Mouse (Mus musculus) frontal cortex, postnatal 14 days (tissue): ENCODE results near the gene Nprl2.

Source experiments
- DNase-seq, 2 experiments: peaks; one replicate each; pipeline ENCODE4 v3.0.0; 2022; ENCODE audit warnings: low spot score in 2 of 2

Gene Nprl2

DNA sequence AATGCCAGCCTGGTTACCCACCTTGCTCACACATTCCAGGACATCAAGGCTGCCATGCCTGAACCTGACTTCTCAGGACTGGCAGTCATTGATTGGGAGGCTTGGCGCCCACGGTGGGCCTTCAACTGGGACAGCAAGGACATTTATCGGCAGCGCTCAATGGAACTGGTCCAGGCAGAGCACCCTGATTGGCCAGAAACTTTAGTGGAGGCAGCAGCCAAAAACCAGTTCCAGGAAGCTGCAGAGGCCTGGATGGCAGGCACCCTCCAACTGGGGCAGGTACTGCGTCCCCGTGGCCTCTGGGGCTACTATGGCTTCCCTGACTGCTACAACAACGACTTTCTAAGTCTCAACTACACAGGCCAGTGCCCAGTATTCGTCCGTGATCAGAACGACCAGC lies 35.8 kb downstream of the Nprl2 start:
- no peak for DNase-seq

DNA sequence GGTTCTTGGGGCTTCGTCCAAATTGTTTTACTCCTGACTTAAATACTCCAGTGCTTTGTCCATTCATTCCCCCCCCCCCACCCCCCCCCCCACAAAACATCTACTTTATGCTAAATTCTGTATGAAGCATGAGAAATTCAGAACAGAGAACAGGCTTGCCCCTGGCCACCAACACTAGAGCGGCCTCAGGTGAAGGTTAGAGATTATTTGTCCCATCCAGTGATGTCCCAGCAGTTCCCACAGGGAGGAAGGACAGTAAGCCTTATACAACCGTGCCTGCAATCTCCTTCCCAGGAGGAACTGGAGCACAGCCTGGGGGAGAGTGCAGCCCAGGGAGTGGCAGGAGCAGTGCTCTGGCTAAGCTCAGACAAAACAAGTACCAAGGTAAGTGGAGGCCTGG lies 36.6 kb downstream of the Nprl2 start, which contains the start of gene Naa80:
Gene Naa80, plus strand, starts transcription at position 301 of the 400 bp plus-strand sequence.
- DNase-seq: no peak

DNA sequence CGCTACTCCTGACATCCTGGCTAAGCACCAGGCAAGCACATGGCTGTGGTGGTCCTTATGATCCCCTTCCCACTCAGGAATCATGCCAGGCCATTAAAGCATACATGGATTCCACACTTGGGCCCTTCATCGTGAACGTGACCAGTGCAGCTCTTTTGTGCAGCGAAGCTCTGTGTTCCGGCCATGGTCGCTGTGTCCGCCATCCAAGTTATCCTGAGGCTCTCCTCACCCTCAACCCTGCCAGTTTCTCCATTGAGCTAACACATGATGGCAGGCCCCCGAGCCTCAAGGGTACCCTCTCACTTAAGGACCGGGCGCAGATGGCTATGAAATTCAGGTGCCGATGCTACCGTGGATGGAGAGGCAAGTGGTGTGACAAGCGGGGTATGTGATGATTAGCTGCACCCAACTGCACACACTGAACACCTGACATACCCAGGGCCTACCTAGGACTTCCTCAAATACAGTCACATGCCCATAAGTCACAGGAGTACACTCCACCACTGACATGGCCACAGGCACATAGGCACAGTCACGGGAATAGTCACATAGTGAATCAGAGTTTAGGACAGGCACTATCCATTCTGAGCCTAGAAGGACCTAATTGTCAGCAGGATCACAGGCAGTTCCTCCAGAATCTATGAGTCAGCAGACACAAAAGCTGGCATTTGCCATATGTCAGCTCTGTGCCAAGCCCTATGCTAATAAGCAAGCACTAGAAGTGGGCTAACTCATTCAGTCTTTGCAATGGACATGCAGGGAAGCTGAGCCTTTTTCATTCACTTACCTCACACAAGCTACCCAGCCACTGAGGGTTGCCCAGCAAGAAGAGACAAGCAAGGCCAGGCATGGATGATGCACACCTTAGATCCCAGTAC lies 37.2 kb downstream of the Nprl2 start:
- DNase-seq: no peak

- DNase-seq: peak; percentile 82 to 83
These were observed 38.7 kb downstream of the Nprl2 start, which contains the start of gene Hyal3 for GRCm38 (mm10) chr9:107580501-107581317. Hyal3 (plus strand) TSS chr9:107580818.

DNA sequence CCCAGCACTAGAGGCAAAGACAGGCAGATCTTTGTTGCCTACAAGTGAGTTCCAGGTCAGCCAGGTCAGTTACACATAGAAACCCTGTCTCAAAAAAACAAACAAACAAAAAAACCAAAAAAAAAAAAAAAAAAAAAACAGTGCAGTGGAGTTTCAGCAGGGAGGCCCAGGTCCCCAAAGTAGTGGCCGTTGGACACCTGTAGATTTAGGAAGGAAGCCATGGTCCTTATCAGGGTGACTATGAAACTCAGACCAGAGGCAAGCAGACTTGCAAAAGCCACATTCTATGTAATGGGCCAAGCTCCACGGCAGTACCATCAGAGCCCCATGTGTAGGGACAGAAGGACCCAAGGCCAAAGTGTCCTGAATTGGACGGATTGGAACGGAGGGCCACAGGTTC lies 39.6 kb downstream of the Nprl2 start:
- no peak for DNase-seq

DNA sequence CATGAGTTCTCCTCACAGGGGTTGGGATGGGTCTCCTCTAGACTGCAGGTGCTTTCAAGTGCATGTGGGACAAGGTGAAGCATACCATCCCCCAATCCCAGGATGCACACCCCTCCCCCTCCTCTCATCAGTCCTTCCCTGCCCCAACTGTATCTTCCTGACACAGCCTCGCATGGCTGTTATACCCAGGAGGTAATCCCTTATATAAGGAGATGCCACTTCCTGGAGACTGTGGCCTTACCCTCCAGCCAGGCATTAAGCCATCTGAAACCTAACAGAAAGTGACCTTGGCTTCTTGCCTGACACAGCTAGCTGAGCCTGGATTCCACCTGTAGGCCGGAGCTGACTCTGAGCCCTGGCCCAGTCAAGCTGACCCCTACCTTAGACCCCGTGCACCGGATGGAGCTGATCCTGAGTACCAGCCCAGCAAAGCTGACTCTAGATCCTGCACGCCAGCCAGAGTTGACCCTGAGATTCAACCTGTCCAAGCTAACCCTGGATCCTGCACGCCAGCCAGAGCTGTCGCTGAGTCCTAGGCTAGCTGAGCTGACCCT lies 40.6 kb downstream of the Nprl2 start:
- DNase-seq: no peak

DNA sequence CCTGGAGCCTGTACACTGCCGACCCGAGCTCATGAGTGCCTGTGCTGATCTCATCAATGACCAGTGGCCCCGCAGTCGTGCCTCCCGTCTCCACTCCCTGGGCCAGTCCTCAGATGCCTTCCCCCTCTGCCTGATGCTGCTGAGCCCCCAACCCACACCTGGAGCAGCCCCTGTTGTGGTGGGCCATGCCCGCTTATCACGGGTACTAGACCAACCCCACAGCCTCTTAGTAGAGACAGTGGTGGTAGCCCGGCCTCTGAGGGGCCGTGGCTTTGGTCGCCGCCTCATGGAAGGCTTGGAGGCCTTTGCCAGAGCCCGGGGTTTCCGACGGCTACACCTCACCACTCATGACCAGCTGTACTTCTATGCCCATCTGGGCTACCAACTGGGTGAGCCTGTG lies 41.1 kb downstream of the Nprl2 start:
- DNase-seq: no peak

DNA sequence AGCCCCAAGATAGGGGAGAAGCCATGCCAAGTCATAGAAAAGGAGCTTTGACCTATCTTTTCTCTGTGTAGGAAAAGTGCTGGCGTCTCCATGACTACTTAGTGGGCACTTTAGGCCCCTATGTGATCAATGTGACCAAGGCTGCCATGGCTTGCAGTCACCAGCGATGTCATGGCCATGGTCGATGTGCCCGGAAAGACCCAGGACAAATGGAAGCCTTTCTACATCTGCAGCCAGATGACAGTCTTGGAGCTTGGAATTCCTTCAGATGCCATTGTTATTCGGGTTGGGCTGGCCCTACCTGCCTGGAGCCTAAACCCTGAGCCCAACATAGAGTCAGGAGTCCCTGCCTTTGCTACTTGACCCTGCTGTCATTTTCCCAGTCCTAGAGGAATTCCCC lies 44.5 kb downstream of the Nprl2 start:
- DNase-seq: no peak

DNA sequence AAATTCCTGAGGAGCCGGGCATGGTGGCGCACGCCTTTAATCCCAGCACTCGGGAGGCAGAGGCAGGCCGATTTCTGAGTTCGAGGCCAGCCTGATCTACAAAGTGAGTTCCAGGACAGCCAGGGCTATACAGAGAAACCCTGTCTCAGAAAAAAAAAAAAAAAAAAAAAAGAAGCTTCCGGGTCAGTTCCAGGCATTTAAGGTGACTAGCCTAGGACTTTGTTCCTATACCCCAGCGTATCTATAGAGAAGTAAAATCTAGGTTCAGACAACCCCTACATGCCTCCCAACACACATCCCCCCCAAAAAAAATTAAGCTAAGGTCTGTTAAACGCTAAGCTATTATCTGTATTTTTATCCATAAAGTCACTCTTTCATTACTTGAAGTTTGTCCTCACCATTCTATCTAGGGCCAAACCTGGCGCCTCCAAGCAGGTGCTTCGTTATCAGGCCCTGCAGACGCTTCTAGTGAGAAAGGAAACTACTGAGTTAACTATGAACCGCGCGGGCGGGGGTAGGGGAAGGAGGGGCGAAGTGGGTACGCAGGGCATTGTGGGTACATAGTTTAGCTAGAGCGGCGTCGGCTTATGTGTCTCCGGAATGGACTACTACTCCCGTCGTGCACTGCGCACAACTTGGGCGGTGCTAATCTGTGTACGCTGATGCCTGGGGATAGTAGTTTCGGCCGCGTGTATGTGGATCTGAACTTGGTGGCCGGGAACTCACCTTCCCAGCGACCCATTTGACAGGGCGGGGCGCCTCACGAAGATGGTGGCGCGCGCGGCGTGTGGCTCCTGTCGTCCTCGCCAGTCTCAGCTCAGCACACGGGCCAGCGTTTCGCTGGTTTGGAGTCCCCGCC lies 45.2 kb downstream of the Nprl2 start, which contains the start of gene Ifrd2:
Gene Ifrd2, plus strand, starts transcription at position 669 of the 859 bp plus-strand sequence.
- peak; percentile 93 to 98 for DNase-seq

DNA sequence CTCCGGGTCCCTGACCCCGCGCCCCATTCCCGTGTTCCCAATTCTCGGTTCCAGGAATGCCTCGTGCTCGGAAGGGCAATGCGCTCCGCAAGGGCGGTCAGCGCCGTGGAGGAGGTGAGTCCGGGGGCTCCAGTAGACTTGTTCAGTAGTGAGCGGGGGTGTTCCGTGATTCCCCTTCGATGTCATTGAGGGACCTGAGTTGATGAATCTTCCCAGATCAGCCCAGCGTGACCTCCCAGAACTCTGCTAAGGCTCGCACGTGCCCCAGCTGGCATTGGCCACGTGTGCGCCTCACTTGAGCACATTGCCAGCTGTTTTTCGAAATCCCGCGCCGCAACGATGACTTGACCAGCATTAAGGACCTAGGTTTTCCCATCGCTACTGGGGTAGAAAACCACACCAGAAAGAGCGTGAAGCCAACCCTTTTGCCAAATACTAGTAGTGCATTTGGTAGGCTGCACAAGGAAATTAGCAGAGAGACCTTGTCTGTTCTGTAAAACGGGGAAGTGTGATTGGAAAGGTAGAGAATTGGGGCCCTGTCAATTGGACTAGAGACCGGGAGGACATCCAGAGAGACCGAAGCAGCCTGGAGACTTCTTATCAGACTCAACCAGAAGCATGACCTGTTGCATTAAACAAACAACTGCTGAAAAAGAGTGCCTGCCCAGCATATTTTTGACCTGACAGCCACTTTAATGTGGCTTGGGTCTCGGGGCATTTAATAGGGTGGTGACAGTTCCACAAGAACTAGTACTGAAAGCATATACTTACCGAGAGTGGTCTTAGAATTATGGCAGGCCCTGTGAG lies 46.0 kb downstream of the Nprl2 start:
- no peak for DNase-seq

GRCm38 (mm10) chr9:107590058-107590772 lies 48.2 kb downstream of the Nprl2 start:
- DNase-seq: no peak

DNA sequence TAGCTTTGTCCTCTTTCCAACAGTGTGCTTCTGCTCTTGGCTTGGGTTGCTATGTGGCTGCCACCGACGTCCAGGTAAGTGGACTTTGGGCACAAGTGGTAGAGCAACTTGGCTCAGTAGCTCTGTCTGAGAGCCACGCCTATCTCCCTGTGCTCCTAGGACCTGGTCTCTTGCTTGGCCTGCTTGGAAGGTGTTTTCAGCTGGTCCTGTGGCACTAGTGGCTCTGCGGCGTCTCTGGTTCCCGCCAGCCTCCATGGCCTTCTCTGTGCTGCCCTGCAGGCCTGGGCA lies 48.7 kb downstream of the Nprl2 start:
- DNase-seq: no peak

- DNase-seq: no peak
These were observed 51.3 kb downstream of the Nprl2 start for GRCm38 (mm10) chr9:107593101-107593976.

DNA sequence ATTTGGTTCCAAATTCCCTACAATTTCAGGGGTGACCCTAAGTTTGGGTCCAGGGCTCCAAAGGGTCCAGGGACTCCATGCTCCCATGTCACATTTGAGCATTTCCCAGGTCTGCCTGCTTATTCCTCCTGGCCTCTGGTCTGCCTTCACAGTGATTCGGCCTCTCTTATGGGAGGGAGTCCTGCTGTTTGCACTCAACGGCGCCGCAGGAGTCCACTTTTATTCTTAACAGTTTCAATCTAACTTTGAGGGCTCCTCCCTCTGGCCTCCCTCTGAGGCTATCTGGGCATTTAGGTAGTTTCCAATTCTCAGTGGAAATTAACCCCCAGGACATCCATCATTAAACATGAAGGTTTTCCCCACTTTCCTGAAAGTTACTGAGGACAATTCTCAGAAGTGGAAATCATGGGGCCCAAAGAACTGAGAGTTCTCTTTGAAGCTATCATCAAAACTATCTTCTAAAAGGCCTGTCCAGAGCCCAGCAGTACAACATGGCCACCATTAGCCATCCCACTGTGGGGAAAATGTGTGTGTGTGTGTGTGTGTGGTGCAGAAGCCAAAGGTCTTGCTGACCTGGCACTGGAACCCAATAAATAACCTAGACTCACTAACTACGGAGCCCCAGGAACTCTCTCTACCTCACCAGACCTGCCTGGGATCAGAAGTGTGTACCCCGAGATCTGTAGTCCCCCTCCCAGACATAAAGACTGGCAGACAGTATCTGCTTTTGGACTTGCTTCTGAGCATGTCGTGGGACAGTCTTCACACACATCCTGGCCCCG lies 52.4 kb downstream of the Nprl2 start:
- DNase-seq: no peak
